Mouse (Mus musculus): ENCODE data around the gene Tmem270. TPM values are rescaled to one million over a fixed set of nuclear protein-coding genes. Genes with fewer than 3 reads are reported as not detected.

Gene Tmem270
- polyA plus RNA-seq, 1 experiment = not detected

DNA sequence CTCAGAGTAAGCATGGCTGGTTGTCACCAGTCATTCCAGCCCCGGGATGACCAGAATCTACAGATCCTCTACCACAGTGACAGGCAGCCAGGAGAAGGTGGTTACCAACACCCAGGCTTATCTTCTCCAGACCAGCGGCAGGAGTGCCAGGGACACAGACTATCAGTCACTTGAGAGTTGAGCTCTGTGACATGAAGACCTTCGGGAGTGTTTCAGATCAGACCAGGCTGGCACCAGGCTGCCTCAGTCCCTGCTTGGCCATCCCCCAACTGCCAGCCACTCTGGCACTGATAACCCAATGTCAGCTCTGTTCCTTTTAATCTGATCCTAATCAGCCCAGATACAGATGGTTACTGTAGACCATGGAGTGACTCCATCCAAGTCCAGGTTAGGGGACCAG lies 12.6 kb upstream of the Tmem270 start:
- Histone ChIP-seq H3K27ac (ENCODE audit: control insufficient read depth, insufficient read depth, low read length) (no peak overlapping the region), H3K4me3 (ENCODE audit: control insufficient read depth, insufficient read depth, low read length) (no peak overlapping the region), H3K4me1 (replicated peaks; ENCODE audit: control insufficient read depth, insufficient read depth, low read length) (no peaks in the 10 kb centered on the region), H3K36me3 (ENCODE audit: control insufficient read depth, insufficient read depth, low read length) (no peaks in the 10 kb centered on the region), H3K27me3 (ENCODE audit: control insufficient read depth, insufficient read depth, low read length) (no peaks in the 10 kb centered on the region; the same call in 1 of the 2 replicates)
- 89% methylated on average over 3 of the region's 3 CpGs for WGBS
- TF ChIP-seq CTCF (IDR thresholded peaks at IDR 0.05; ENCODE audit: borderline replicate concordance, control insufficient read depth, extremely low read depth, insufficient read depth, low read length, poor library complexity) (no peak), POLR2A (IDR thresholded peaks at IDR 0.05; ENCODE audit: control insufficient read depth, extremely low read depth, insufficient read depth, low read length, poor library complexity) (no peak)
- DNase-seq = no peak

DNA sequence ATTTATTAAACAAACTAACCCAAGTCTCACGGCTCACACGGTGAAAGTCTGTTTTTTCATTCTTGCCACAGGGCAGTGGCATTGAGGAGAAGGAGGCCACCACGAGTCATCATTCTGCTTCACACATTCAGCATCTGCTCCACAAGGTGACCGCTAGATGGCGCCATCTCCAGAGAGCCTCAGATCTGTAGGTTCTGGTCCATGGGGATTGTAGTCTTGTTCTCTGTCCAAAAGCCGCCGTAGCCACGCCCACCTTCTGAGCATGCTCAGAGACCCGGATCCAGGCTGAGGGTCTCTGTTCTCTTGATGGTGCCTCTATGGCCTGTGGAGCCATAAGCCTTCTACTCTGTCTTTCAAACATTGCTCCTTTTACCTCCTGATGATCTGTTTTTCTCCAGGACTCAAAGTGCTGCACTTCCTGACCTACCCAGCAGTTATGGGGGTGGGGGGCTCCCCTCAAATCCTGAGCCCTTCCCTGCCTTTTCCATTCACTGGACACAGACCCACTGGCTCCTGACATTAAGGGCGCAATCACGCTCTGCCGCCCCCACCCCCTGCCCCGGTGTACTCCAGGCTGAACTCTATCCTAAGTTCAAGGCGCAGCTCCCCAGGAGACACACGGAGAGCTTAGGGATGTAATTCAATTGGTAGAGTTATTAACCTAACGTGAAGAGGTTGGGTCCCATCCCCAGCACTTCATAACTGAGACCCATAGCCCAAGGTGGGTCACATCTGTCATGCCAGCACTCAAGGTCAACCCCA lies 11.7 kb upstream of the Tmem270 start:
- Histone ChIP-seq H3K27ac (ENCODE audit: control insufficient read depth, insufficient read depth, low read length) (no peak overlapping the region), H3K36me3 (ENCODE audit: control insufficient read depth, insufficient read depth, low read length) (no peaks in the 10 kb centered on the region), H3K27me3 (ENCODE audit: control insufficient read depth, insufficient read depth, low read length) (no peaks in the 10 kb centered on the region; the same call in 1 of the 2 replicates), H3K4me3 (ENCODE audit: control insufficient read depth, insufficient read depth, low read length) (no peak overlapping the region), H3K4me1 (replicated peaks; ENCODE audit: control insufficient read depth, insufficient read depth, low read length) (no peaks in the 10 kb centered on the region)
- peak; percentile 67 for DNase-seq
- TF ChIP-seq POLR2A (IDR thresholded peaks at IDR 0.05; ENCODE audit: control insufficient read depth, extremely low read depth, insufficient read depth, low read length, poor library complexity) = no peak
- peak; percentile 80; the same call in 1 of the 2 replicates for TF ChIP-seq CTCF (IDR thresholded peaks at IDR 0.05; ENCODE audit: borderline replicate concordance, control insufficient read depth, extremely low read depth, insufficient read depth, low read length, poor library complexity)
- 52% methylated on average over 16 of the region's 16 CpGs for WGBS

GRCm38 (mm10) chr5:134915311-134915710 lies 8.8 kb upstream of the Tmem270 start, which contains the start of gene Cldn13:
Cldn13 (minus strand) TSS chr5:134915526.
- Histone ChIP-seq H3K27ac (ENCODE audit: control insufficient read depth, insufficient read depth, low read length) (no peak within 1 kb of the TSS), H3K27me3 (ENCODE audit: control insufficient read depth, insufficient read depth, low read length) (no peaks in the 10 kb centered on the region; the same call in 1 of the 2 replicates), H3K4me3 (ENCODE audit: control insufficient read depth, insufficient read depth, low read length) (no peak within 1 kb of the TSS), H3K36me3 (ENCODE audit: control insufficient read depth, insufficient read depth, low read length) (no peaks in the 10 kb centered on the region), H3K4me1 (replicated peaks; ENCODE audit: control insufficient read depth, insufficient read depth, low read length) (no peaks in the 10 kb centered on the region)
- TF ChIP-seq CTCF (IDR thresholded peaks at IDR 0.05; ENCODE audit: borderline replicate concordance, control insufficient read depth, extremely low read depth, insufficient read depth, low read length, poor library complexity) = no peak
- WGBS = 85% methylated on average over 8 of the region's 8 CpGs
- DNase-seq = no peak

DNA sequence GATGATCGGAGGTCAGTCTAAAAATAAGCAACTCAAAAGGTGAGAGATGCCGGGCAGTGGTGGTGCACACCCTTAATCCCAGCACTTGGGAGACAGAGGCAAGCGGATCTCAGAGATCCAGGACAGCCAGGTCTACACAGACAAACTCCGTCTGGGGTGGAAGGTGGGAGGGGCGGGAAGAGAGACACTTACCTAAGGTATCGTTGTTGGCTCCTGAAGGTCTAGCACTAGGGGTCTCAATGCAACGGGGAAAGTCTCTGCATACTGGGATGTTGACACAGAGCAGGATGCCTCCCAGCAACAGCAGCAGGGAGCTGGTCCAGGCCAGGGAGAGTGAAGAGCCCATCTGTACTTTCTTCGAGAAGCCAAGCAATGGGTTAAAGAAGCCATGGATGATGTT lies 8.0 kb upstream of the Tmem270 start:
- Histone ChIP-seq H3K4me3 (ENCODE audit: control insufficient read depth, insufficient read depth, low read length) (no peak overlapping the region), H3K36me3 (ENCODE audit: control insufficient read depth, insufficient read depth, low read length) (no peaks in the 10 kb centered on the region), H3K27me3 (ENCODE audit: control insufficient read depth, insufficient read depth, low read length) (no peaks in the 10 kb centered on the region; the same call in 1 of the 2 replicates), H3K27ac (ENCODE audit: control insufficient read depth, insufficient read depth, low read length) (no peak overlapping the region), H3K4me1 (replicated peaks; ENCODE audit: control insufficient read depth, insufficient read depth, low read length) (no peaks in the 10 kb centered on the region)
- TF ChIP-seq CTCF (IDR thresholded peaks at IDR 0.05; ENCODE audit: borderline replicate concordance, control insufficient read depth, extremely low read depth, insufficient read depth, low read length, poor library complexity) (no peak), POLR2A (IDR thresholded peaks at IDR 0.05; ENCODE audit: control insufficient read depth, extremely low read depth, insufficient read depth, low read length, poor library complexity) (no peak)
- WGBS = 96% methylated on average over 8 of the region's 8 CpGs
- no peak for DNase-seq

DNA sequence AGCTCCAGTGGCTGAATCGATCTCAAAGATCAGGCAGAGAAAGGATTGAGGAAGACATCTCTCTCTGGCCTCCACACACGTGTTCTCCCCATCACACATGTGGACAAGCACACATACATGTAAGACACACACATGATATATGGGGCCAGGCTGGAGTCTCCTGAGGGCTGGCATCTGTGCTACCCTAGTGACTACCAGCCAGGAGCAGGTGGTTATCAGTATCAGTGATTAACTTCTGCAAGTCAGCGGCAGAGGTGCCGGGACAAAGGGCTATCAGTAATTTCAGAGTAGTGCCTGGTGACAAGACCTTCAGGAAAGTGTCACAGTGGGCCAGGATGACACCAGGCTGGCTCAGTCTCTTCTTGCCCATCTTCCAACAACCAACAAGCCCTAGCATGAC lies 7.2 kb upstream of the Tmem270 start:
- no peak overlapping the region for H3K27ac ChIP-seq (ENCODE audit: control insufficient read depth, insufficient read depth, low read length)
- H3K27me3 ChIP-seq (ENCODE audit: control insufficient read depth, insufficient read depth, low read length) = no peaks in the 10 kb centered on the region; the same call in 1 of the 2 replicates
- H3K36me3 ChIP-seq (ENCODE audit: control insufficient read depth, insufficient read depth, low read length) = no peaks in the 10 kb centered on the region
- no peak for DNase-seq
- no peak for TF ChIP-seq CTCF (IDR thresholded peaks at IDR 0.05; ENCODE audit: borderline replicate concordance, control insufficient read depth, extremely low read depth, insufficient read depth, low read length, poor library complexity)
- no peak for TF ChIP-seq POLR2A (IDR thresholded peaks at IDR 0.05; ENCODE audit: control insufficient read depth, extremely low read depth, insufficient read depth, low read length, poor library complexity)
- WGBS = 96% methylated on average over 4 of the region's 4 CpGs
- H3K4me3 ChIP-seq (ENCODE audit: control insufficient read depth, insufficient read depth, low read length) = no peak overlapping the region
- no peaks in the 10 kb centered on the region for H3K4me1 ChIP-seq (replicated peaks; ENCODE audit: control insufficient read depth, insufficient read depth, low read length)

DNA sequence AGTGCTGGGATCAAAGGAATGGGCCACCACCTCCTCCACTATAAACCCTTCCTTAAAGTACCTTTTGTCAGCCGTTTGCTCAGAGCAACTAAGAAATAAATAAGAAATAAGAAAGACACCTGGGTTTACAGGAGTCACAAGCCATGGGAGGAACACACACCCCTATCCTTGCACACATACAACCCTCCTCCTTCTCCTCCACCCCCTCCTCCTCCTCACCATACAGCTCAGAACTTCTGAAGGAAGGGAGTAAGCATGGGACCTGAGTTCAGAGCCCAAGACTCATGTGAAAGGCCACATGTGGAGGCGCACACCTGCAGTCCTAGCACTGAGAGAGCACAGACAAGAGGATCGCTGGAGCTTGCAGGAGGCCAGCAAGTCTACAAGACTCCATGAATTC lies 6.8 kb upstream of the Tmem270 start:
- no peak for DNase-seq
- Histone ChIP-seq H3K36me3 (ENCODE audit: control insufficient read depth, insufficient read depth, low read length) (no peaks in the 10 kb centered on the region), H3K27ac (ENCODE audit: control insufficient read depth, insufficient read depth, low read length) (no peak overlapping the region), H3K4me3 (ENCODE audit: control insufficient read depth, insufficient read depth, low read length) (no peak overlapping the region), H3K4me1 (replicated peaks; ENCODE audit: control insufficient read depth, insufficient read depth, low read length) (no peaks in the 10 kb centered on the region), H3K27me3 (ENCODE audit: control insufficient read depth, insufficient read depth, low read length) (no peaks in the 10 kb centered on the region; the same call in 1 of the 2 replicates)
- TF ChIP-seq POLR2A (IDR thresholded peaks at IDR 0.05; ENCODE audit: control insufficient read depth, extremely low read depth, insufficient read depth, low read length, poor library complexity) (no peak), CTCF (IDR thresholded peaks at IDR 0.05; ENCODE audit: borderline replicate concordance, control insufficient read depth, extremely low read depth, insufficient read depth, low read length, poor library complexity) (no peak)
- WGBS = 73% methylated on average over 3 of the region's 3 CpGs

Data from thymus, adult 2 months (tissue).